Mouse (Mus musculus) midbrain, embryonic 11.5 days (tissue): Measurements from ENCODE around the gene Megf11. TPM values are rescaled to one million over a fixed set of nuclear protein-coding genes. Genes with fewer than 3 reads are reported as not detected.

Experiments
- ATAC-seq: fragments of 200-750 bp; cut with Nextera tagmentation; 2 replicates; pipeline ENCODE4 v1.8.0; 2017; ENCODE audit warnings: moderate TSS enrichment, moderate library complexity; ENCODE audit not compliant: low FRiP score
- DNase-seq: peaks from one replicate; pipeline ENCODE4 v3.0.0; 2015; ENCODE audit warnings: low spot score; ENCODE audit errors: missing footprints
- H3K27ac ChIP-seq: fragments of 300-500 bp; sonication (generic); 2 replicates; pipeline ENCODE4 v1.5.1; 2014; ENCODE audit warnings: low read depth, low read length
- H3K27me3 ChIP-seq: fragments of 300-500 bp; sonication (generic); 2 replicates; pipeline ENCODE4 v1.6.1; 2014; ENCODE audit warnings: mild to moderate bottlenecking, low read length, moderate library complexity, mixed read lengths; ENCODE audit not compliant: control insufficient read depth, insufficient read depth
- H3K36me3 ChIP-seq: fragments of 300-500 bp; sonication (generic); 2 replicates; pipeline ENCODE4 v1.6.1; 2014; ENCODE audit warnings: mild to moderate bottlenecking, low read length, moderate library complexity, mixed read lengths; ENCODE audit not compliant: control insufficient read depth, insufficient read depth
- H3K4me1 ChIP-seq: fragments of 300-500 bp; sonication (generic); 2 replicates; pipeline ENCODE4 v1.6.1; 2014; ENCODE audit warnings: low read length; ENCODE audit not compliant: control insufficient read depth, insufficient read depth
- H3K4me2 ChIP-seq: fragments of 300-500 bp; sonication (generic); 2 replicates; pipeline ENCODE4 v1.6.1; 2014; ENCODE audit warnings: mild to moderate bottlenecking, moderate library complexity
- H3K4me3 ChIP-seq: fragments of 300-500 bp; sonication (generic); 2 replicates; pipeline ENCODE4 v1.5.1; 2014; ENCODE audit warnings: low read depth, low read length
- H3K9ac ChIP-seq: fragments of 300-500 bp; sonication (generic); 2 replicates; pipeline ENCODE4 v1.6.1; 2014; ENCODE audit warnings: low read length
- H3K9me3 ChIP-seq: fragments of 300-500 bp; sonication (generic); 2 replicates; pipeline ENCODE4 v1.6.1; 2016; ENCODE audit warnings: low read length; ENCODE audit not compliant: control insufficient read depth
- WGBS: fragments of 180-500 bp; shearing (Covaris S2); extraction: QIAGEN DNeasy Blood & Tissue Kit; methylation state at CpG from one replicate; pipeline ENCODE4 v1.1.7; 2014; 5-methylcytosine and 5-hydroxymethylcytosine counted together
- polyA plus RNA-seq: library from polyadenylated mRNA; unstranded; fragments of >200 nt; fragmentation: Nextera tagmentation; extraction: Ambion mirVana; gene quantifications from 2 replicates; pipeline ENCODE4 v1.2.1, GENCODE M21; 2014

Gene Megf11
- polyA plus RNA-seq, 1 experiment from 2014 or later, result 3.1 TPM

- 82% methylated on average over 7 of the region's 7 CpGs for WGBS
Observed at GRCm38 (mm10) chr9:64407390-64407970, 22.1 kb downstream of the Megf11 start.

GRCm38 (mm10) chr9:64408821-64409220, 23.4 kb downstream of the Megf11 start:
- Histone ChIP-seq H3K4me2 (no peak overlapping the region), H3K4me3 (no peak overlapping the region), H3K9me3 (no peaks in the 10 kb centered on the region), H3K36me3 (no peaks in the 10 kb centered on the region), H3K27ac (no peak overlapping the region), H3K27me3 (no peaks in the 10 kb centered on the region), H3K9ac (no peak overlapping the region), H3K4me1 (no peaks in the 10 kb centered on the region)
- ATAC-seq (no peak), DNase-seq (no peak)
- WGBS, result 84% methylated on average over 8 of the region's 8 CpGs

More at GRCm38 (mm10) chr9:64407390-64407970, 22.1 kb downstream of the Megf11 start:
- H3K4me3 ChIP-seq, result no peak overlapping the region
- no peaks in the 10 kb centered on the region for H3K27me3 ChIP-seq
- no peak overlapping the region for H3K4me2 ChIP-seq
- no peaks in the 10 kb centered on the region for H3K36me3 ChIP-seq
- DNase-seq (no peak), ATAC-seq (no peak)
- no peaks in the 10 kb centered on the region for H3K9me3 ChIP-seq
- H3K4me1 ChIP-seq, result no peaks in the 10 kb centered on the region
- no peak overlapping the region for H3K27ac ChIP-seq
- H3K9ac ChIP-seq, result no peak overlapping the region

GRCm38 (mm10) chr9:64420471-64420870, 35.0 kb downstream of the Megf11 start:
- H3K4me1 ChIP-seq, result no peaks in the 10 kb centered on the region
- H3K36me3 ChIP-seq, result no peaks in the 10 kb centered on the region
- ATAC-seq (no peak), DNase-seq (peak; percentile 69)
- H3K9ac ChIP-seq, result no peak overlapping the region
- WGBS, result 83% methylated on average over 3 of the region's 3 CpGs
- no peak overlapping the region for H3K4me2 ChIP-seq
- H3K27ac ChIP-seq, result no peak overlapping the region
- H3K27me3 ChIP-seq, result no peaks in the 10 kb centered on the region
- H3K9me3 ChIP-seq, result no peaks in the 10 kb centered on the region
- no peak overlapping the region for H3K4me3 ChIP-seq

- no peak for ATAC-seq
- no peak overlapping the region for H3K27ac ChIP-seq
- no peaks in the 10 kb centered on the region for H3K27me3 ChIP-seq
- WGBS, result 90% methylated on average over 8 of the region's 8 CpGs
- H3K4me3 ChIP-seq, result no peak overlapping the region
- no peak overlapping the region for H3K4me2 ChIP-seq
- H3K4me1 ChIP-seq, result no peaks in the 10 kb centered on the region
- no peak overlapping the region for H3K9ac ChIP-seq
- H3K9me3 ChIP-seq, result no peaks in the 10 kb centered on the region
- peak; percentile 66 for DNase-seq
- no peaks in the 10 kb centered on the region for H3K36me3 ChIP-seq
Observed at GRCm38 (mm10) chr9:64421986-64422616, 36.7 kb downstream of the Megf11 start.

GRCm38 (mm10) chr9:64423912-64424311, 38.5 kb downstream of the Megf11 start:
- WGBS, result 87% methylated on average over 1 of the region's 1 CpGs
- no peak overlapping the region for H3K9ac ChIP-seq
- no peaks in the 10 kb centered on the region for H3K27me3 ChIP-seq
- no peak overlapping the region for H3K27ac ChIP-seq
- no peak for DNase-seq
- H3K36me3 ChIP-seq, result no peaks in the 10 kb centered on the region
- H3K4me2 ChIP-seq, result no peak overlapping the region
- no peak for ATAC-seq
- H3K4me3 ChIP-seq, result no peak overlapping the region
- no peaks in the 10 kb centered on the region for H3K4me1 ChIP-seq
- H3K9me3 ChIP-seq, result no peaks in the 10 kb centered on the region

GRCm38 (mm10) chr9:64436121-64436520, 50.7 kb downstream of the Megf11 start:
- no peak for ATAC-seq
- Histone ChIP-seq H3K27me3 (no peaks in the 10 kb centered on the region), H3K27ac (no peak overlapping the region), H3K4me1 (no peaks in the 10 kb centered on the region), H3K4me3 (no peak overlapping the region), H3K9me3 (no peaks in the 10 kb centered on the region), H3K9ac (no peak overlapping the region), H3K4me2 (no peak overlapping the region), H3K36me3 (no peaks in the 10 kb centered on the region)
- peak; percentile 53 for DNase-seq
- 50% methylated on average over 2 of the region's 2 CpGs for WGBS

- Histone ChIP-seq H3K4me1 (no peaks in the 10 kb centered on the region), H3K9ac (no peak overlapping the region), H3K36me3 (no peaks in the 10 kb centered on the region), H3K9me3 (no peaks in the 10 kb centered on the region), H3K27ac (no peak overlapping the region), H3K4me3 (no peak overlapping the region), H3K27me3 (no peaks in the 10 kb centered on the region), H3K4me2 (no peak overlapping the region)
- ATAC-seq (no peak), DNase-seq (peak; percentile 53)
- WGBS, result 82% methylated on average over 7 of the region's 7 CpGs
Observed at GRCm38 (mm10) chr9:64440101-64440500, 54.7 kb downstream of the Megf11 start.

- H3K36me3 ChIP-seq, result no peaks in the 10 kb centered on the region
- H3K4me3 ChIP-seq, result no peak overlapping the region
- no peak for ATAC-seq
- H3K4me1 ChIP-seq, result peaks cover 10% of the 10 kb centered on the region
- H3K9me3 ChIP-seq, result no peaks in the 10 kb centered on the region
- no peak overlapping the region for H3K27ac ChIP-seq
- H3K4me2 ChIP-seq, result no peak overlapping the region
- 88% methylated on average over 1 of the region's 1 CpGs for WGBS
- peak; percentile 57 for DNase-seq
- no peaks in the 10 kb centered on the region for H3K27me3 ChIP-seq
- H3K9ac ChIP-seq, result no peak overlapping the region
Observed at GRCm38 (mm10) chr9:64445981-64446380, 60.6 kb downstream of the Megf11 start.

- no peak overlapping the region for H3K4me2 ChIP-seq
- 31% methylated on average over 6 of the region's 6 CpGs for WGBS
- peak; percentile 42; the same call in 1 of the 2 replicates for ATAC-seq
- no peak overlapping the region for H3K27ac ChIP-seq
- peak; percentile 88 for DNase-seq
- peak overlapping the region; percentile 9; the same call in 1 of the 2 replicates for H3K9ac ChIP-seq
- H3K4me1 ChIP-seq, result peaks cover 10% of the 10 kb centered on the region
- no peaks in the 10 kb centered on the region for H3K27me3 ChIP-seq
- no peaks in the 10 kb centered on the region for H3K9me3 ChIP-seq
- H3K4me3 ChIP-seq, result no peak overlapping the region
- H3K36me3 ChIP-seq, result no peaks in the 10 kb centered on the region
Observed at GRCm38 (mm10) chr9:64447070-64447469, 61.6 kb downstream of the Megf11 start.
